Mouse (Mus musculus) MEL (cell line): ENCODE data around the gene Enoph1. TPM values are rescaled to one million over a fixed set of nuclear protein-coding genes. Genes with fewer than 3 reads are reported as not detected.

ENCODE experiments used
- DNase-seq: peaks from one replicate; pipeline ENCODE4 v3.0.0; 2011; ENCODE audit warnings: low read depth, low spot score
- H3K27ac ChIP-seq: 2 replicates; pipeline ENCODE4 v1.5.1; 2012; ENCODE audit warnings: low read depth, mild to moderate bottlenecking, control low read depth, low read length, moderate library complexity; ENCODE audit not compliant: control insufficient read depth
- H3K27me3 ChIP-seq, 2 experiments: fragments of 150-350 bp in 1 of 2; sonication (generic) in 1 of 2; 2 replicates each; pipeline ENCODE4 v1.6.1; 2012; ENCODE audit warnings: low read length in 2 of 2, mild to moderate bottlenecking in 2 of 2, improper control_type of control experiment in 1 of 2, moderate library complexity in 1 of 2; ENCODE audit not compliant: insufficient read depth in 2 of 2, control insufficient read depth in 1 of 2
- H3K36me3 ChIP-seq, 2 experiments: 2 replicates each; pipeline ENCODE4 v1.6.1; 2012 to 2014; ENCODE audit warnings: low read length in 2 of 2, improper control_type of control experiment in 1 of 2, inconsistent platforms in 1 of 2, mild to moderate bottlenecking in 1 of 2; ENCODE audit not compliant: insufficient read depth in 2 of 2, control insufficient read depth in 1 of 2
- H3K4me1 ChIP-seq, 2 experiments: fragments of 150-350 bp in 1 of 2; sonication (generic) in 1 of 2; 2 replicates each; pipeline ENCODE4 v1.6.1; 2012; ENCODE audit warnings: low read length in 2 of 2, improper control_type of control experiment in 1 of 2, mild to moderate bottlenecking in 1 of 2; ENCODE audit not compliant: insufficient read depth in 2 of 2, control insufficient read depth in 1 of 2
- H3K4me3 ChIP-seq, 2 experiments: fragments of 150-350 bp in 1 of 2; sonication (generic) in 1 of 2; 2 replicates each; pipeline ENCODE4 v1.5.1; 2012; ENCODE audit warnings: low read depth in 2 of 2, low read length in 2 of 2, mild to moderate bottlenecking in 2 of 2, moderate library complexity in 2 of 2, control low read depth in 1 of 2, improper control_type of control experiment in 1 of 2; ENCODE audit not compliant: control insufficient read depth in 1 of 2, insufficient read depth in 1 of 2
- H3K79me2 ChIP-seq: 2 replicates; pipeline ENCODE4 v1.6.1; 2012; ENCODE audit warnings: mild to moderate bottlenecking, low read length, moderate library complexity; ENCODE audit not compliant: control insufficient read depth, poor library complexity, insufficient read depth
- H3K9ac ChIP-seq: 2 replicates; pipeline ENCODE4 v1.6.1; 2012; ENCODE audit warnings: low read depth, mild to moderate bottlenecking, control low read depth, low read length, moderate library complexity; ENCODE audit not compliant: control insufficient read depth, poor library complexity, severe bottlenecking
- H3K9me3 ChIP-seq: fragments of 150-350 bp; sonication (generic); replicated peaks from 2 replicates; pipeline ENCODE4 v1.6.1; 2012; ENCODE audit warnings: mild to moderate bottlenecking, low read length, improper control_type of control experiment, moderate library complexity; ENCODE audit not compliant: insufficient read depth
- CTCF ChIP-seq, 3 experiments: IDR thresholded peaks in 2 of 3; conservative IDR thresholded peaks in 1 of 3; 2 replicates each; pipeline ENCODE4 v1.5.1; 2011 to 2012; ENCODE audit warnings: low read length in 3 of 3, low read depth in 2 of 3, mild to moderate bottlenecking in 2 of 3, improper control_type of control experiment in 1 of 3, inconsistent platforms in 1 of 3, mixed read lengths in 1 of 3, moderate library complexity in 1 of 3; ENCODE audit not compliant: control insufficient read depth in 1 of 3, insufficient read depth in 1 of 3, poor library complexity in 1 of 3, severe bottlenecking in 1 of 3
- ELF1 ChIP-seq: IDR thresholded peaks from 2 replicates; pipeline ENCODE4 v1.6.1; 2014; ENCODE audit warnings: low read depth, mild to moderate bottlenecking, inconsistent platforms, low read length, improper control_type of control experiment, moderate library complexity
- JUND ChIP-seq: IDR thresholded peaks from 2 replicates; pipeline ENCODE4 v1.6.1; 2011; ENCODE audit warnings: low read depth, mild to moderate bottlenecking, improper control_type of control experiment, low read length
- MAFK ChIP-seq: IDR thresholded peaks from 2 replicates; pipeline ENCODE4 v1.6.1; 2011; ENCODE audit warnings: low read depth, mild to moderate bottlenecking, low read length, improper control_type of control experiment, borderline replicate concordance
- MXI1 ChIP-seq: IDR thresholded peaks from 2 replicates; pipeline ENCODE4 v1.6.1; 2011; ENCODE audit warnings: mild to moderate bottlenecking, low read depth, low read length, improper control_type of control experiment
- MYB ChIP-seq: IDR thresholded peaks from 2 replicates; pipeline ENCODE4 v1.6.1; 2011; ENCODE audit warnings: mild to moderate bottlenecking, low read depth, low read length, improper control_type of control experiment
- NRF1 ChIP-seq: IDR thresholded peaks from 2 replicates; pipeline ENCODE4 v1.6.1; 2014; ENCODE audit warnings: low read depth, mild to moderate bottlenecking, inconsistent platforms, low read length, improper control_type of control experiment, moderate library complexity; ENCODE audit not compliant: poor library complexity, insufficient read depth, severe bottlenecking
- POLR2A ChIP-seq, 2 experiments: IDR thresholded peaks; 2 replicates each; pipeline ENCODE4 v1.6.1; 2011 to 2012; ENCODE audit warnings: low read length in 2 of 2, mild to moderate bottlenecking in 2 of 2, control low read depth in 1 of 2, improper control_type of control experiment in 1 of 2, low read depth in 1 of 2, moderate library complexity in 1 of 2; ENCODE audit not compliant: control insufficient read depth in 1 of 2, insufficient read depth in 1 of 2, poor library complexity in 1 of 2
- POLR2AphosphoS5 ChIP-seq: IDR thresholded peaks from 2 replicates; pipeline ENCODE4 v1.6.1; 2012; ENCODE audit warnings: low read depth, borderline replicate concordance, mild to moderate bottlenecking, inconsistent platforms, low read length, moderate library complexity, mixed read lengths
- RCOR1 ChIP-seq: IDR thresholded peaks from 2 replicates; pipeline ENCODE4 v1.6.1; 2012; ENCODE audit warnings: low read depth, mild to moderate bottlenecking, inconsistent platforms, low read length, improper control_type of control experiment
- ZMIZ1 ChIP-seq: IDR thresholded peaks from 2 replicates; pipeline ENCODE4 v1.6.1; 2012; ENCODE audit warnings: low read depth, mild to moderate bottlenecking, inconsistent platforms, low read length, improper control_type of control experiment, moderate library complexity
- polyA plus RNA-seq, 2 experiments: library from polyadenylated mRNA; stranded (reverse) in 1 of 2; unstranded in 1 of 2; fragments of >175 nt in 1 of 2; fragments of >200 nt in 1 of 2; gene quantifications; 2 replicates each; pipeline versions ENCODE4 v1.2.1 to v1.2.4; 2012; ENCODE audit warnings: low replicate concordance in 2 of 2, low read depth in 1 of 2; ENCODE audit not compliant: insufficient read length in 2 of 2, insufficient read depth in 1 of 2, missing spikeins in 1 of 2
- total RNA-seq: library from RNA; depleted of rRNA; stranded (reverse); fragments of 300-350 nt; gene quantifications from 2 replicates; pipeline ENCODE4 v1.2.3, GENCODE M21; 2012

Gene Enoph1
- total and polyA plus RNA-seq, 3 experiments, result 83.3 to 89.0 TPM; not detected in 1

DNA sequence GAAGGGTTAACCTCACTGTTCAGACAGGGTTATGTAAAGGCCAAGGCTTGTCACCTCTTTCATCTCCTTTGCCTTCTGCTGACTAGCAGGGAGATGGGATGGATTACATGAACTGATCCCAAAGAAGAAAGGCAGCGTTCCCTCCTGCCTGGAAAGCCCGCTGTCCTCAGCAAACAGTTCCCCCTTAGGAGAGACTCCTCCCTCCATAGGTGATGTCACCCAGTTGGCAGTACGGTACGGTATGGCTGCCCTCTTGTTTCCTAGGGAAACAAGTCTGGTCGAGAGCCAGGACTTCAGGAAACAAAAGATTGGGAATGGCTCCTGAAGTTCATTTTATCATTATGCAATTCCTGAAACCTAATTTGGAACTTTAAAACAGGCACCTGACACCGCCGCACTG, 8.1 kb downstream of the Enoph1 start:
- peaks cover 2 to 9% of the 10 kb centered on the region in 2 experiments; a peak in 3 of 4 replicates for H3K36me3 ChIP-seq
- peaks cover 2 to 4% of the 10 kb centered on the region in 2 experiments for H3K4me1 ChIP-seq
- no peak for DNase-seq
- H3K79me2 ChIP-seq, result peaks cover 84% of the 10 kb centered on the region
- no peak overlapping the region for H3K9ac ChIP-seq
- H3K27me3 ChIP-seq, result no peaks in the 10 kb centered on the region
- no peaks in the 10 kb centered on the region for H3K9me3 ChIP-seq
- H3K27ac ChIP-seq, result no peak overlapping the region
- TF ChIP-seq MXI1 (no peak), JUND (no peak), ELF1 (no peak), MYB (no peak)
- TF ChIP-seq, all 39 proteins: peak for 0
- H3K4me3 ChIP-seq, result no peak overlapping the region

DNA sequence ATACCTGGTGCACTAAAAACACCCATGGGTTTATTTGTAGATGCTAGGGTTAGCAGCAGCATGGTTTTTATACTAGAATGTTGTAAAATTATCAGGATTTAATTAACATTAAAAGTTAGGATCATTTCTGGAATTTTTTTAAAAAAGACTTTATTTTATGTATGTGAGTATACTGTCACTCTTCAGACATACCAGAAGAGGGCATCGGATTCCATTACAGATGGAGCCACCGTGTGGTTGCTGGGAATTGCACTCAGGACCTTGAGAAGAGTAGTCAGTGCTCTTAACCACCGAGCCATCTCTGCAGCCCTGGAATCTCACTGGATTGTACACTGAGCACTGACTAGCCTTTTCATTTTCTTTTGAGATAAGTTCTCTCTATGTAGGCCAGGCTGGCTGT, 10.1 kb downstream of the Enoph1 start:
- Histone ChIP-seq H3K36me3 (peaks cover 2 to 7% of the 10 kb centered on the region in 2 experiments; a peak in 3 of 4 replicates), H3K9me3 (no peaks in the 10 kb centered on the region), H3K27me3 (no peaks in the 10 kb centered on the region), H3K27ac (no peak overlapping the region), H3K79me2 (peaks cover 72% of the 10 kb centered on the region), H3K4me1 (peaks cover 2 to 7% of the 10 kb centered on the region in 2 experiments; a peak in 2 of 4 replicates), H3K9ac (no peak overlapping the region), H3K4me3 (no peak overlapping the region)
- TF ChIP-seq MAFK (no peak), JUND (no peak), CTCF (IDR thresholded peaks at IDR 0.05 in 2 of 3, conservative IDR thresholded peaks at IDR 0.05 in 1 of 3; ENCODE audit: control insufficient read depth in 1 of 3, insufficient read depth in 1 of 3, low read depth in 2 of 3, low read length in 3 of 3, poor library complexity in 1 of 3, severe bottlenecking in 1 of 3) (peak in 2 of 3 experiments; percentile 7 to 23; a peak in 2 of 6 replicates), POLR2A (IDR thresholded peaks at IDR 0.05; ENCODE audit: control insufficient read depth in 1 of 2, insufficient read depth in 1 of 2, low read depth in 1 of 2, low read length in 2 of 2, poor library complexity in 1 of 2) (no peak)
- DNase-seq, result no peak

DNA sequence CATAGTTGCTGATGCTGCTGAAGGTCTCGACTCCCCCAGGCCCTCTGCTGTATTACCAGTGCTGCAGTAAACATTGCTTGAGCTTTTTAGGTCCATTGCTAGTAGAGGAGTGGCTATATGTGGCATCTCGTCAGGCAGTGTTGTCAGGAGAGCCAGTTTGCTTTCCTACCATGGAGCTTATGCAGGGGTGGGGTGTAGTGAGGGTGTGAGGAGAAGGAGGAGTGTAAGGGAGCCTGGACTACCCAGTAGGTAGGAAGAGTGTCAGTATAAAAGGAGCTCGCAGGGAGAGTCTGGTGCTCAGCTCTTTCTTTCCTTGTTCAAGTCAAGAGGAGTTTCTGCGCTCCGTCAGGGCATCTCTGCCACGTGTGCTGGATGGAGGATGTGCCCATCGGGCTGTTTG, 12.9 kb downstream of the Enoph1 start:
- H3K9me3 ChIP-seq, result no peaks in the 10 kb centered on the region
- no peak for DNase-seq
- no peaks in the 10 kb centered on the region for H3K27me3 ChIP-seq
- no peak overlapping the region for H3K4me3 ChIP-seq
- TF ChIP-seq RCOR1 (no peak), ZMIZ1 (no peak), NRF1 (no peak), POLR2AphosphoS5 (no peak)
- TF ChIP-seq, all 39 proteins: peak for 0
- peaks cover 7 to 15% of the 10 kb centered on the region in 2 experiments; a peak in 3 of 4 replicates for H3K4me1 ChIP-seq
- H3K79me2 ChIP-seq, result peaks cover 57% of the 10 kb centered on the region
- H3K36me3 ChIP-seq, result peaks cover 2 to 17% of the 10 kb centered on the region in 2 experiments; a peak in 3 of 4 replicates
- no peak overlapping the region for H3K27ac ChIP-seq
- no peak overlapping the region for H3K9ac ChIP-seq
